Mouse (Mus musculus) megakaryocyte progenitor cell, adult 5-6 weeks (primary cell): ENCODE data around the gene Wdr4. TPM values are rescaled to one million over a fixed set of nuclear protein-coding genes. Genes with fewer than 3 reads are reported as not detected.
A peak's percentile ranks its signal among the peaks of the same experiment; 100 is the strongest.

ENCODE experiments used
- ATAC-seq: replicated peaks from 2 replicates; pipeline ENCODE4 v1.8.0; 2016; ENCODE audit warnings: mild to moderate bottlenecking, moderate TSS enrichment, inconsistent platforms; ENCODE audit not compliant: poor library complexity
- total RNA-seq, 2 experiments: library from RNA; stranded (forward) in 1 of 2; stranded (reverse) in 1 of 2; fragments of 157-497, 149-512 nt in 1 of 2; fragments of 200-1000 nt in 1 of 2; gene quantifications; 2 replicates each; pipeline versions ENCODE4 v1.2.3 to v1.2.4; 2015 to 2017

The Wdr4 gene
- total RNA-seq, 2 experiments from 2014 or later, result 9.3 to 21.9 TPM

GRCm38 (mm10) chr17:31499725-31500124 is 20.1 kb downstream of the Wdr4 start:
- no peak for ATAC-seq

GRCm38 (mm10) chr17:31497726-31498125 is 22.1 kb downstream of the Wdr4 start:
- no peak for ATAC-seq

GRCm38 (mm10) chr17:31494989-31495388 is 24.8 kb downstream of the Wdr4 start:
- no peak for ATAC-seq

- ATAC-seq, result peak; percentile 88
Measured at GRCm38 (mm10) chr17:31492416-31492815, 27.4 kb downstream of the Wdr4 start.

- no peak for ATAC-seq
Measured at GRCm38 (mm10) chr17:31491355-31491754, 28.4 kb downstream of the Wdr4 start.

- no peak for ATAC-seq
Measured at GRCm38 (mm10) chr17:31487433-31488060, 32.2 kb downstream of the Wdr4 start.

- ATAC-seq, result no peak
Measured at GRCm38 (mm10) chr17:31486616-31487198, 33.1 kb downstream of the Wdr4 start.

- ATAC-seq, result no peak
Measured at GRCm38 (mm10) chr17:31479108-31479844, 40.5 kb downstream of the Wdr4 start.

GRCm38 (mm10) chr17:31478606-31479005 is 41.2 kb downstream of the Wdr4 start:
- no peak for ATAC-seq

GRCm38 (mm10) chr17:31474388-31474787 is 45.4 kb downstream of the Wdr4 start:
- ATAC-seq, result no peak

GRCm38 (mm10) chr17:31470766-31471418 is 48.9 kb downstream of the Wdr4 start:
- no peak for ATAC-seq

GRCm38 (mm10) chr17:31468496-31468895 is 51.3 kb downstream of the Wdr4 start:
- ATAC-seq, result no peak

- ATAC-seq, result 0 out of 2 replicates have a peak, but pooled peaks have one; percentile 39
Measured at GRCm38 (mm10) chr17:31466854-31467253, 52.9 kb downstream of the Wdr4 start.

GRCm38 (mm10) chr17:31462506-31462905 is 57.3 kb downstream of the Wdr4 start:
- no peak for ATAC-seq

GRCm38 (mm10) chr17:31460416-31460815 is 59.4 kb downstream of the Wdr4 start:
- ATAC-seq, result no peak

GRCm38 (mm10) chr17:31456723-31457567 is 62.8 kb downstream of the Wdr4 start:
- no peak for ATAC-seq

GRCm38 (mm10) chr17:31454056-31454455 is 65.7 kb downstream of the Wdr4 start:
- no peak for ATAC-seq

GRCm38 (mm10) chr17:31453476-31453875 is 66.3 kb downstream of the Wdr4 start:
- no peak for ATAC-seq

- ATAC-seq, result no peak
Measured at GRCm38 (mm10) chr17:31452816-31453215, 67.0 kb downstream of the Wdr4 start.

- no peak for ATAC-seq
Measured at GRCm38 (mm10) chr17:31451179-31451708, 68.5 kb downstream of the Wdr4 start.
